Mouse (Mus musculus) erythroblast, embryonic 14.5 days (primary cell): ENCODE measurements around the gene Timp2.
"Not testable (repeated sequence)": the region's sequence is repeated elsewhere in the genome, so short reads cannot be mapped to it uniquely, and the experiment has no call there.

Experiments used
- GATA1 ChIP-seq: IDR thresholded peaks from 2 replicates; pipeline ENCODE4 v1.6.1; 2012; ENCODE audit warnings: low read length, inconsistent platforms, mixed read lengths
- TAL1 ChIP-seq: IDR thresholded peaks from 3 replicates; pipeline ENCODE4 v1.6.1; 2012; ENCODE audit warnings: low read length, inconsistent platforms, mixed read lengths

DNA sequence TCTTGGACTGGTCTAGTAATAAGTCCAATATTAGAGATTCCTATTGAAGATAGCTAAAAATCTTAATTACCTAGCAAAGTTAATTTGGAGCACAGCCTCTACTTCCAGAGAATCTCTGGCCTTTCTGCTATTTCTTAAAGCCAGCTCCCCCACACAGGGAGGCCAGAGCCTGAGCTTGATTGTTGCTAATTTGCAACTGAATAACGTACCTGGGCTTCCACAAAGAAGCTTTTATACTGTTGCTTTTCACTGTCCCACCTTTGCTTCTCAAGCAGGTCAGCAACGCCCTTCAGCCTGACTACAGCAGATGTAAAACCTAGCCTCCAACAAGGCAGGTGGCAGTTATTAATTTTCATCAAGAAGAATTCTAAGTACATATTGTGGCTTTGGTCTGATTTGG lies 47.6 kb downstream of the Timp2 start:
- TF ChIP-seq GATA1, TAL1: not testable (repeated sequence)
